Mouse (Mus musculus): Measurements from ENCODE around the gene Asprv1.

The Asprv1 gene

DNA sequence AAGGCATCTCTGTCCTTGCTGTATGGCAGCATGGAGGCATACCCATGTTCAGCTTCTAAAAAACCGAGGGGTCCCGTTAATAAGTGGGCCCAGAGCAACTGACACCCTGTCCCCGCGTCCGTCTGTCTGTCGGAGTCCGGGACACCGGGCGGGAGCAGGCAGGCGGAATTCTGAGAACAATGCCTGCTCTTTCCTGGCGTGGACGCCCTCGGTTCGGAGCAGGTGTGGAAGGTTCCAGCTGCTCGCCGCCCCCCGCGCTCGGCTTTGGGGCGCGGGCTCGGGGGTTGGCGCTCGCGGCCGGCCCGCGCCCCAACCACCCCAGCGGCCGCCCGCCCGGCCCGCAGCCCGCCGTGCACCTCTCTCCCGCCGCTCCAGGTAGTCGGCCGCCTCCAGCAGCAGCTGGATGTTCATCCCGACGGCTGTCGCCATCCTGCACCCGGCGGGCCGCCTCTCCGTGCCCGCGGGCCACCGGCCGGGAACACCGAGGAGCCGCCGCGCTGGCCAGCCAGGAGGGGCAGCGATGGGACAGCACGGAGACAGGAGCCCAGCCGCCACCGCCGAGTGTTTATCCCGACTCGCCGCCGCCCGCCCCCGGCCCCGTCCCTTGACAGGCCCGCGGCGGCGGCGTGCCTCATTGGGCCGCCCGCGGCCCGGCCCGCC is 40.7 kb downstream of the Asprv1 start, which contains the start of gene Mxd1:
Gene Mxd1, minus strand, starts transcription at position 582 of the 660 bp plus-strand sequence.
- DNase-seq = no peak

DNA sequence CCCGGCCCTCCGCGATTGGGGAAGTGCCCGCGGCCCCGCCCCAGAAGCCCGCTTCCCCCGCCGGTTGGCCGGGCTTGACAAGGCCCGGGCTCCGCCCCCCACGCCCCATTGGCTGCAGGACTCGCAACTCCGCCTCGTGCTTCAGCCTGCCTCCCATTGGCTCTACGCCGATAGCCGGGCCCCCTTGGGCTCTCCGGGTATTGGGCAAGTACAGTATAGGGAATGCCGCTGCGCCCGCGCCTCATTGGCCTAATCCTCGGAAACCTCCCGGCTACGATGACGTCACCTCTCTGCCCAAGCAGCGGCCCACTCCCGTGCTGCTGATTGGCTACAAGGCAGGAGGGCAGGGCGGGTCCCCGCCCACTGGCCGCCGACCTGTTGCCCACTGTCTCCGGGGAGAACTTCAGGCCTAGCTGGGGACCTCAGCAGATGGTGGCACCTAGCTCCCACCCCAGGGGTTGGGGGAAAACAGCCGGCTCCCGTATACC is 41.3 kb downstream of the Asprv1 start:
- peak; percentile 100 for DNase-seq

DNA sequence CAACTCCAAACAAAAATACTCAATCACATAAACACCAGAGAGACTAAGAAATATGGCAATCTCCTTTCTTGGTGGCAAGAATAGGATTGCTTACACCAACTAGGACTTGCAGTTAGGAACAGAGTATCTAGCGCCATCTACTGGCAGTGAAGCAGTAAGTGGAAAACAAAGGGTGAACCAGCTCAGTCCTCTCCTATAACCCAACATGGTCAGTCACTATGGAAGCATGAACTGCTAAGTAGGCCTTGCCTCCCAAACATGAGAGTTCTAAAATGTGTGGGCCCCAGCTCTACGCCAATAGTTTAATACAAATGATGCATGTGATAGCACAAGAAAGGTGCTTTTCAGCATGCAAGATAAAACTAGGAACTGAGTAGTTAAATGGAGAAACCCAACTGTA is 42.9 kb downstream of the Asprv1 start:
- DNase-seq = peak; percentile 31 to 63

DNA sequence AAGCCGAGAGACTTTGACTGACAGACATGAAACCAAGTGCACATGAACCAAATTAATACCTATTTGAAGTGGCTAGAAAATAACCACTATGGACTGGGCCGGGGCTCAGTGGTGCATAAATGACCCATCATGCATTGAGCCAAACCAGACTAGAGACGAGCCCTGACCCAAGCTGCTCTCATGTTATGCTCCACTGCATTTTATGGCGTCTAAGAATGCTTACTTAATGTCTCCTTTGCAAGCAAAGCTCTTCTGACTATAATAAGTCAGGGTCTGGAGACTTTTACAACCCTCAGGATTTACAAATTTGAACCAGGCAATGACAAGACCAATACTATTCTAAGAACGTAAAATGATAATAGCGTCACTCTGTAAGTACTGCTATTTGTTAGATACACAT is 50.4 kb downstream of the Asprv1 start:
- no peak for DNase-seq

Measured in cerebellum, postnatal 36 days (tissue).